Mouse (Mus musculus) lung, adult 2 months (tissue): ENCODE measurements around the gene Hoxc8.

Source experiments
- CTCF ChIP-seq: fragments of 200-500 bp; IDR thresholded peaks from 2 replicates; pipeline ENCODE4 v1.5.1; 2011; ENCODE audit warnings: mild to moderate bottlenecking, low read length, control low read depth; ENCODE audit not compliant: insufficient read depth
- POLR2A ChIP-seq: fragments of 200-500 bp; IDR thresholded peaks from 2 replicates; pipeline ENCODE4 v1.6.1; 2011; ENCODE audit warnings: low read depth, mild to moderate bottlenecking, control low read depth, low read length, borderline replicate concordance; ENCODE audit errors: extremely low read depth

GRCm38 (mm10) chr15:103015009-103015399, 24.6 kb downstream of the Hoxc8 start:
- TF ChIP-seq POLR2A: no peak
- TF ChIP-seq CTCF: no peak
